Mouse (Mus musculus): ENCODE measurements around the gene Hist1h2bh. TPM values are rescaled to one million over a fixed set of nuclear protein-coding genes. Genes with fewer than 3 reads are reported as not detected.
"Not testable (repeated sequence)": the region's sequence is repeated elsewhere in the genome, so short reads cannot be mapped to it uniquely, and the experiment has no call there.

Gene Hist1h2bh
- polyA plus RNA-seq, 1 experiment from 2014 or later = 1.4 TPM

DNA sequence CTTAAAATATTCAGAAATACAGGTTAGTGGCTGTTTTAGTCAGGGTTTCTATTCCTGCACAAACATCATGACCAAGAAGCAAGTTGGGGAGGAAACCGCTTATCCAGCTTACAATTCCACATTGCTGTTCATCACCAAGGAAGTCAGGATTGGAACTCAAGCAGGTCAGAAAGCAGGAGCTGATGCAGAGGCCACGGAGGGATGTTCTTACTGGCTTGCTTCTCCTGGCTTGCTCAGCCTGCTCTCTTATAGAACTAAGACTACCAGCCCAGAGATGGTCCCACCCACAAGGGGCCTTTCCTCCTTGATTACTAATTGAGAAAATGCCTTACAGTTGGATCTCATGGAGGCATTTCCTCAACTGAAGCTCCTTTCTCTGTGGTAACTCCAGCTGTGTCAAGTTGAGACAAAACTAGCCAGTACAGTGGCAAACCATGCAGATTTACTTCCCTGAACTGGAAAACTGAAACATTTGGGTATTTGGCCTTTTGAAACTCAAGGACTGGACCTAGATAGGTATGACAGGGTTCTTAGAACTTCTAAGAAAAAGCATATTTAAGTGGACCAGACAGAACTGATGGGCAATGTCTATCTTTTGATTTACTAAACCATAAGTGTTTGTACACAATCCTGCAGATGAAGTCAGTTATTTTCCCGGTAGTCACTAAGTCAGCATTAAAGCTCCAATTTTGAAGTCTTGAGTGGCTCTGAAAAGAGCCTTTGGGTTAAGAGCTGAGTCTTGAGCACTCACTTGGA lies 789 bp downstream of the Hist1h2bh start:
- H3K9me3 ChIP-seq; H3K4me1 ChIP-seq; H3K27me3 ChIP-seq; H3K36me3 ChIP-seq; ATAC-seq (ENCODE audit: borderline replicate concordance, extremely low read depth, low FRiP score, low TSS enrichment): not testable (repeated sequence)
- peak overlapping the region; percentile 58 for H3K9ac ChIP-seq
- H3K27ac ChIP-seq = peak overlapping the region; percentile 93
- H3K4me2 ChIP-seq = peak overlapping the region; percentile 67
- WGBS = 5% methylated on average over 3 of the region's 3 CpGs
- H3K4me3 ChIP-seq = peak overlapping the region; percentile 49

DNA sequence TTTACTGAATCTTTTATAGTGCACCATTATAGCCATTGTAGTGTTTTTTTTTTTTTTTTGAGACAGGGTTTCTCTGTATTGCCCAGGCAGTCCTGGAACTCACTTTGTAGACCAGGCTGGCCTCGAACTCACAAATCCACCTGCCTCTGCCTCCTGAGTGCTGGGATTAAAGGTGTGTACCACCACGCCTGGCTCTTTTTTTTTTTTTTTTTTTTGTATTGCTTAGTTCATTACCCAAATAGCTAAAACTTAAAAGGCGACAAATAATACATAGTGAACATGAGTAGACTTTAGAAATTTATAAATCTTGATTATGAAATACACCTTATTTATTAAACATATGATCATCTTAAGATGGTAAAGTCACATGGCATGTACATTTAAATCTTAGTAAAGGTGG lies 1.7 kb downstream of the Hist1h2bh start:
- Histone ChIP-seq H3K36me3 (no peaks in the 10 kb centered on the region), H3K27ac (no peak overlapping the region), H3K9me3 (no peaks in the 10 kb centered on the region), H3K4me1 (peaks cover 12% of the 10 kb centered on the region), H3K4me3 (no peak overlapping the region), H3K27me3 (no peaks in the 10 kb centered on the region), H3K9ac (no peak overlapping the region), H3K4me2 (no peak overlapping the region)
- WGBS = 70% methylated on average over 3 of the region's 3 CpGs
- ATAC-seq (ENCODE audit: borderline replicate concordance, extremely low read depth, low FRiP score, low TSS enrichment) = no peak

DNA sequence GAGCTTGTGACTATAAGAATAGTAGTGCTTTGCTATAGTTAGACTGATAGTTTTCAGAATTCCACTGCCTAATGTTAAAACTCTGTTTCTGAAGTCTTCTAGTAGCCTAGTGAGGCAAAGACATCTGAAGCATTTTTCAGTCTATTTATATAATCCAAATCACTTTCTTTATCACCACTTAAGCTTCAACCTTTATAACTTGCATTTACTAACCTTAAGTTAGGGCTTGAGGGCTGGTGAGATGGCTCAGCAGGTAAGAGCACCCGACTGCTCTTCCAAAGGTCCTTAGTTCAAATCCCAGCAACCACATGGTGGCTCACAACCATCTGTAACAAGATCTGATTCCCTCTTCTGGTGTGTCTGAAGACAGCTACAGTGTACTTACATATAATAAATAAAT lies 3.4 kb downstream of the Hist1h2bh start:
- peaks cover 17% of the 10 kb centered on the region for H3K4me1 ChIP-seq
- 55% methylated on average over 1 of the region's 1 CpGs for WGBS
- not testable (repeated sequence) for H3K9ac ChIP-seq; H3K4me3 ChIP-seq; H3K36me3 ChIP-seq; H3K27ac ChIP-seq; H3K9me3 ChIP-seq; H3K27me3 ChIP-seq; ATAC-seq (ENCODE audit: borderline replicate concordance, extremely low read depth, low FRiP score, low TSS enrichment); H3K4me2 ChIP-seq

DNA sequence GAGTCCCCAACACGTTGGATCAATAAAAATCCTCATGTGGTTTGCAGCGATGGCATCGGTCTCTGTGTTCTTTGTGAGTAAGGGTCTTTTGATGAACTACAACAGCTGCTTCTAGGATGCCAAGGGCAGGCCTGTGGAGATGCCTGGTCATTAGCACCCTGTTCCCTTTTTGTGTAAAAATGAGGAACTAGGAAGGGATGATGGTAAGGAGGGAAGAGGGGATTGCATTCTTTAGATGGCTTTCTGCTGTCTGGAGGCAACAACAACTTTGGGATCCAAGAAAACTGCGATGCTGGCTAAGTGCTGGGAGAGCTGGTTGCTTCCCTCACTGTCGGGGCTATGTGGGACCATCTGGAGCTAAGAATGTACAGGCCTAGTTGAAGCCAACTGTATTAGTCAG lies 4.9 kb downstream of the Hist1h2bh start:
- no peak for ATAC-seq (ENCODE audit: borderline replicate concordance, extremely low read depth, low FRiP score, low TSS enrichment)
- H3K9ac ChIP-seq = no peak overlapping the region
- no peaks in the 10 kb centered on the region for H3K36me3 ChIP-seq
- H3K27me3 ChIP-seq = no peaks in the 10 kb centered on the region
- no peak overlapping the region for H3K27ac ChIP-seq
- no peak overlapping the region for H3K4me2 ChIP-seq
- no peak overlapping the region for H3K4me3 ChIP-seq
- H3K9me3 ChIP-seq = no peaks in the 10 kb centered on the region
- peaks cover 22% of the 10 kb centered on the region for H3K4me1 ChIP-seq
- WGBS = 78% methylated on average over 5 of the region's 5 CpGs

DNA sequence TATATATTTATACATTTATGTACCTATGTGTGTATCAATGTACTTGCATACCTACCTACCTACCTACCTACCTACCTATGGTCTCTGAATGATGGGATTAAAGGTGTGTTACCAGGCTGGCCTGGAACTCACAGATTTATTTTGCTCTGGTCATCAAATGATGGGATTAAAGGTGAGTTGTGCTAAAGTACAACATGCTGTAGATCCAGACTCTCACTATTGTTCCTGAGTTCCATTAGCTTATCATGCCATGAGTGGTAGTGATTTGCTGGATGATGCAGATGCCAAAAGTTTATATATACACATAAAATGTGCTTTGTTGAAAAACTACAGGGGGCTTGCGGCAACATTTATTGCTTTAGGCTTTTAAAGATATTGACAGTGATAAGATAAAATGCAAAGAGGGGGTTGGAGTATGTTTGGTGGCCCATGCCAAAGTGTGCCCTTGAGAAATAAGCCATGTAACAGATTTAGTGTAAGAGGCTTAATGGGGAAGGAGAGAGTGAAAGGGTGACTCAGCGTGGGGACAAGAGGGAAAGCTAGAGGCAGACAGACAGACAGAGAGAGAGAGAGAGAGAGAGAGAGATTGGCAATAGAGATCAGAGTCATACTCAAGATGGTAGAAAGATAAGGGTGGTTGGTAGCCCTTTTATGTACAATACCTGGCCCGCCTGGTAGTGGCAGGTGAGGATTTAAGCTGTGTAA lies 6.0 kb downstream of the Hist1h2bh start:
- Histone ChIP-seq H3K4me2 (peak overlapping the region; percentile 66), H3K27me3 (no peaks in the 10 kb centered on the region), H3K9ac (peak overlapping the region; percentile 11; the same call in 1 of the 2 replicates), H3K27ac (0 out of 2 replicates have a peak overlapping the region, but pooled peaks have one; percentile 41), H3K4me1 (peaks cover 29% of the 10 kb centered on the region), H3K36me3 (no peaks in the 10 kb centered on the region), H3K9me3 (no peaks in the 10 kb centered on the region), H3K4me3 (peak overlapping the region; percentile 48)
- ATAC-seq (ENCODE audit: borderline replicate concordance, extremely low read depth, low FRiP score, low TSS enrichment) = no peak
- WGBS = 41% methylated on average over 3 of the region's 3 CpGs

DNA sequence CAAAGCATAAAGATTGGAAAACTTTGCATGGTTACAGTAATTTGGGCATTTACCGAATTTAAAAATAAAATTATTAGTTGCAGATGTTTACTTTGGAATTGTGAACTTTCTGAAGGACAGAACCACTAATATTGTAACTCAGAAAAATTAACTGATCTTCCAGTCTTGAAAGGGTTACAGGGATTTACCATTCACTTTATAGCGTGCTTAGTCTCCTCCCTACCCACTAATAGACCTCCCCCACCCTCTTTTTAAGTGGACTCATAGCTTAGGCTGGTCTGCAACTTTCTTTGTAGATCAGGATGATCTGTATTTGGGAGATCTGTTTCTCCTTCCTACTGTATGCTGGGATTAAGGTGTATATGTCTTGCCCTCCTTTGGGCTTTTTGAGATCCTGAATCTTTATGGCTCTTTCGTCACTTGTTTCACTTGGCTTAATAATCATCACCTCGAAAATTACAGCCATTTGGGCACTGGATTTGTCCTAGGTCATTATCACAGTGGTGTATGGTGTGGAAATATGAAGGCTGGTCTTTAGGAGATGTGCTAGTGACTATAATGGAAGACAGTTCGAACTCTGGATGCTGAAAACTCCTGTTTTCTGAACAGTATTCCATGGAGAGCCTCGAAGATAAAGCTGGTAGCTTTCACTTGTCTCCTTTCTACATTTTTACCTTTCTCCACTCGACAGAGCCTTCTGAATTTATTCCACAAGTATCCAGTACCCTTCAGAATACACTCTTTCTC lies 6.9 kb downstream of the Hist1h2bh start:
- ATAC-seq (ENCODE audit: borderline replicate concordance, extremely low read depth, low FRiP score, low TSS enrichment) = no peak
- peak overlapping the region; percentile 66 for H3K4me2 ChIP-seq
- 13% methylated on average over 7 of the region's 7 CpGs for WGBS

DNA sequence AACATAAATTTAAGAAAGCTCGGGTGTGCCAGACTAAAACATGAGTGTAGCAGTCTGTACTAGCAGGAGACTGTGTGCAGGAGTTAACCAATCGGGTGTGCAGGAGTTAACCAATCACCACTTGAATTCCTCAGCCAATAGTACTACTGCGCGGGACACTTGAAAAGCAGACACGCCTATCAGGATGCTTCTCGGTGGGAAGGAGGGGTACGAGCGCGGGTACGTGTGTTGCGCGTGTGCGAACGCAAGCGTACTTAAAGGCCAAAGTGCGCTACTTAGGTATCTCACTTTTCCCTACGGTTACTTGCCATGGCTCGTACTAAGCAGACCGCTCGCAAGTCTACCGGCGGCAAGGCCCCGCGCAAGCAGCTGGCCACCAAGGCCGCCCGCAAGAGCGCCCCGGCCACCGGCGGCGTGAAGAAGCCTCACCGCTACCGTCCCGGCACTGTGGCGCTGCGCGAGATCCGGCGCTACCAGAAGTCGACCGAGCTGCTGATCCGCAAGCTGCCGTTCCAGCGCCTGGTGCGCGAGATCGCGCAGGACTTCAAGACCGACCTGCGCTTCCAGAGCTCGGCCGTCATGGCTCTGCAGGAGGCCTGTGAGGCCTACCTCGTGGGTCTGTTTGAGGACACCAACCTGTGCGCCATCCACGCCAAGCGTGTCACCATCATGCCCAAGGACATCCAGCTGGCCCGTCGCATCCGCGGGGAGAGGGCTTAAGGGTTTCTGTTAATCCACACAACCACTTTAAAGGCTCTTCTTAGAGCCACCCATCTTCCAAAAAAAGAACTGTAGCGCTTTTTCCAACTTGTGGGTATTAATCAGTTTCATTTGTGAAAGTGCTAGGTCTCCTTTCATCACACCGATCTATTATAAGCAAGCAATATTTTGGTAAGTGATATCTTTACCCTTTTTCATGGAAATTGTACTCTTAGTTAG lies 7.8 kb downstream of the Hist1h2bh start, which contains the start of gene Hist1h3g:
Gene Hist1h3g, plus strand, starts transcription at position 286 of the 939 bp plus-strand sequence.
- H3K36me3 ChIP-seq, H3K9me3 ChIP-seq, H3K27me3 ChIP-seq: not testable (repeated sequence)
- peak within 1 kb of the TSS; percentile 61 for H3K9ac ChIP-seq
- peak within 1 kb of the TSS; percentile 66 for H3K4me2 ChIP-seq
- WGBS = under 1% methylated on average over 41 of the region's 62 CpGs
- peak; percentile 89 for ATAC-seq (ENCODE audit: borderline replicate concordance, extremely low read depth, low FRiP score, low TSS enrichment)
- peak within 1 kb of the TSS; percentile 98 for H3K27ac ChIP-seq
- peaks cover 31% of the 10 kb centered on the region for H3K4me1 ChIP-seq
- peak within 1 kb of the TSS; percentile 48 for H3K4me3 ChIP-seq

More for the DNA sequence above, 6.9 kb downstream of the Hist1h2bh start:
- Histone ChIP-seq H3K4me3 (peak overlapping the region; percentile 48), H3K27ac (peak overlapping the region; percentile 98), H3K27me3 (no peaks in the 10 kb centered on the region), H3K36me3 (no peaks in the 10 kb centered on the region), H3K9ac (peak overlapping the region; percentile 58), H3K9me3 (no peaks in the 10 kb centered on the region), H3K4me1 (peaks cover 31% of the 10 kb centered on the region)

DNA sequence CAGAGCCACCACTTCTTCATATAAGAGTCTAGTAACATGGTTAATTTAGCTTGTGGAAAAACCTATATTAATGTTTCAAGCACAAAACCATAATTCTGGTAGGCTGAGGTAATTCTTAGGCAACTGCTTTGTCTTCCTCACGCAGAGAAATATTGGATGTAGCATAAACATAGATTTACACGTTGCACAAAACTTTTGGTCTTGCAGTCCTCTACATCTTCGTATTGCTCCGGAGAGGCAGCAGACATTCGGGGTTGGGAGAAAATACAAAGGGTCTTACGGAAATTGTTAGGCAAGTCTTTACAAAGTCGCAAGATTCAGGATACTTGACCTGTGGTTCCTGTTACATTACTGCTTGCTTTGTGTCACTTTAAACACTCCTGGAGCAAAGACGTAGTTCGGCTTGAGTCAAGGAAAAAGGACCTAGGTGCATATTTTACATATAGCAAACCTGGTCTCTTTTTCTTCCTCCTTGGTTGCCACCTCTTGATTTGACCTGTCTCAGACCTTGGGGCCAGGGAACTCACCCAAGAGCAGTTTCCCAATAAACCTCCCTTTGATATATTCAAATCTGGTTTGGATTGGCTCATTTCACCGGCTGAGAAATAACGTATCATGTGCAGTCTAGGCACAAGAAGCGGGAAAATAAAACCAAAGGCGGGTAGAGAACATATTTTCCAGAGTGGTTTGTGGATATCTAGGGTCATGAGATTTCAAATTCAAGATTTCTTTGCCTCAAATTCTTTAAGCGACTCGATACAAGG lies 8.6 kb downstream of the Hist1h2bh start:
- no peaks in the 10 kb centered on the region for H3K27me3 ChIP-seq
- peak overlapping the region; percentile 98 for H3K27ac ChIP-seq
- H3K36me3 ChIP-seq = no peaks in the 10 kb centered on the region
- no peaks in the 10 kb centered on the region for H3K9me3 ChIP-seq
- H3K4me3 ChIP-seq = peak overlapping the region; percentile 48
- peak overlapping the region; percentile 66 for H3K4me2 ChIP-seq
- WGBS = 1% methylated on average over 15 of the region's 15 CpGs
- ATAC-seq (ENCODE audit: borderline replicate concordance, extremely low read depth, low FRiP score, low TSS enrichment) = no peak
- peaks cover 31% of the 10 kb centered on the region for H3K4me1 ChIP-seq
- H3K9ac ChIP-seq = peak overlapping the region; percentile 61

DNA sequence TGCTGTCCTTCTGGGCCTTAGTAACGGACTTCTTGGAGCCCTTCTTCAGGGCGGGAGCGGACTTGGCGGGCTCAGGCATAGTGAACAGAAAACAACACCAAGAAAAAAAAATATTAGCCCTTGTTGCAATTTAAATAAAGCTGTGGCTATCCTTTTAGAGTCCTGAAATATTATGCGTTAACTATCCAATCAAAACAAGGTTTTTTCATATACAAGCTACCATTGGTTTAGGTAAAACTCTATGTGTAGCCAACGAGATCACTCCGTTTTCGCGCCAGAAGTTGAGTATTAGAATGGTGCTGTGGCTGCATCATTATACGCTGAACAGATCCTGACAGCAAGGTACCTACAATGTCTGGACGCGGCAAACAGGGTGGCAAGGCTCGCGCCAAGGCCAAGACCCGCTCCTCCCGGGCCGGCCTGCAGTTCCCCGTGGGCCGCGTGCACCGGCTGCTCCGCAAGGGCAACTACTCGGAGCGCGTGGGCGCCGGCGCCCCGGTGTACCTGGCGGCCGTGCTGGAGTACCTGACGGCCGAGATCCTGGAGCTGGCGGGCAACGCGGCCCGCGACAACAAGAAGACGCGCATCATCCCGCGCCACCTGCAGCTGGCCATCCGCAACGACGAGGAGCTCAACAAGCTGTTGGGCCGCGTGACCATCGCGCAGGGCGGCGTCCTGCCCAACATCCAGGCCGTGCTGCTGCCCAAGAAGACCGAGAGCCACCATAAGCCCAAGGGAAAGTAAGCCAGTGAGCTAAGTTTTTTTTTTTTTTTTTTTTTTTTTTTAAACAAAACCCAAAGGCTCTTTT lies 9.4 kb downstream of the Hist1h2bh start, which contains the start of gene Hist1h2af:
Gene Hist1h2af, plus strand, starts transcription at position 347 of the 808 bp plus-strand sequence.
- not testable (repeated sequence) for H3K9me3 ChIP-seq, H3K27me3 ChIP-seq, H3K36me3 ChIP-seq
- peak within 1 kb of the TSS; percentile 66 for H3K4me2 ChIP-seq
- WGBS = under 1% methylated on average over 28 of the region's 53 CpGs
- peak within 1 kb of the TSS; percentile 98 for H3K27ac ChIP-seq
- H3K4me3 ChIP-seq = peak within 1 kb of the TSS; percentile 48
- peak within 1 kb of the TSS; percentile 61 for H3K9ac ChIP-seq
- peaks cover 36% of the 10 kb centered on the region for H3K4me1 ChIP-seq
- peak; percentile 53; the same call in 1 of the 2 replicates for ATAC-seq (ENCODE audit: borderline replicate concordance, extremely low read depth, low FRiP score, low TSS enrichment)

All from lung, embryonic 15.5 days (tissue).